ENCODE assay signal across 8 mouse cellular contexts in genomic region chr2:116976432-116976750, GRCm38 (mm10).
DNase-seq lines count a peak whose midpoint lies in the region; ATAC-seq lines count a peak whose summit lies in the region.

No protein-coding gene starts in this region.

- H3K4me3 ChIP-seq in forebrain, embryonic 12.5 days (replicated peaks): peak overlapping the region; percentile 46
- peak overlapping the region; percentile 49 for H3K4me3 ChIP-seq in intestine, embryonic 14.5 days (ENCODE audit: low read depth, low read length)
- H3K4me3 ChIP-seq in macrophage (ENCODE audit: inconsistent target): peak overlapping the region; percentile 29

- peaks cover 84% of the 10 kb centered on the region for H3K4me1 ChIP-seq in forebrain, embryonic 12.5 days
- H3K4me1 ChIP-seq in intestine, embryonic 14.5 days (replicated peaks; ENCODE audit: control insufficient read depth, insufficient read depth, low read length): peaks cover 58% of the 10 kb centered on the region

- no peaks in the 10 kb centered on the region for H3K9me3 ChIP-seq in forebrain, embryonic 12.5 days
- H3K9me3 ChIP-seq in intestine, embryonic 14.5 days (ENCODE audit: control insufficient read depth, low read length): no peaks in the 10 kb centered on the region

- no peaks in the 10 kb centered on the region for H3K27me3 ChIP-seq in forebrain, embryonic 12.5 days
- no peaks in the 10 kb centered on the region for H3K27me3 ChIP-seq in intestine, embryonic 14.5 days (replicated peaks; ENCODE audit: control insufficient read depth, insufficient read depth, low read length)

- 0% methylated on average over 7 of the region's 7 CpGs for WGBS in forebrain, embryonic 12.5 days
- WGBS in intestine, embryonic 14.5 days: 1% methylated on average over 7 of the region's 7 CpGs
- WGBS in macrophage (ENCODE audit: missing documents): 32% methylated on average over 7 of the region's 7 CpGs

- peak; percentile 29 to 36 for DNase-seq in cerebellum, adult 18-20 months
- no peak for DNase-seq in cerebellum, adult 9-10 months
- peak; percentile 70 for DNase-seq in ZHBTc4 (ENCODE audit: low read depth, low spot score)
- DNase-seq in intestine, embryonic 14.5 days (ENCODE audit: low spot score): peak; percentile 78
- DNase-seq in urinary bladder, adult 18-20 months (ENCODE audit: low spot score in 2 of 2): no peak
- no peak for DNase-seq in frontal cortex, postnatal 25 days (ENCODE audit: low spot score in 2 of 2)

- peak overlapping the region; percentile 98 for H3K27ac ChIP-seq in forebrain, embryonic 12.5 days
- peak overlapping the region; percentile 98 for H3K27ac ChIP-seq in intestine, embryonic 14.5 days (ENCODE audit: low read depth)
- peak overlapping the region; percentile 97 for H3K27ac ChIP-seq in macrophage

- peak overlapping the region; percentile 71 for H3K9ac ChIP-seq in forebrain, embryonic 12.5 days
- peak overlapping the region; percentile 29; the same call in 1 of the 2 replicates for H3K9ac ChIP-seq in intestine, embryonic 14.5 days (ENCODE audit: low read length)

- H3K36me3 ChIP-seq in forebrain, embryonic 12.5 days (replicated peaks): no peaks in the 10 kb centered on the region
- H3K36me3 ChIP-seq in intestine, embryonic 14.5 days (ENCODE audit: control insufficient read depth, insufficient read depth, low read length): no peaks in the 10 kb centered on the region
- H3K36me3 ChIP-seq in macrophage (ENCODE audit: inconsistent target): no peaks in the 10 kb centered on the region

- H3K4me2 ChIP-seq in forebrain, embryonic 12.5 days: peak overlapping the region; percentile 60
- H3K4me2 ChIP-seq in intestine, embryonic 14.5 days (ENCODE audit: low read length): peak overlapping the region; percentile 69

- H3K79me2 ChIP-seq in macrophage (ENCODE audit: inconsistent target): peaks cover 11% of the 10 kb centered on the region

- ATAC-seq in forebrain, embryonic 12.5 days (ENCODE audit: low FRiP score): no peak
- 0 out of 2 replicates have a peak, but pooled peaks have one; percentile 16 for ATAC-seq in intestine, embryonic 14.5 days (replicated peaks; ENCODE audit: low FRiP score, low TSS enrichment, low read depth)

Comparison
In these comparisons a context has a peak if more than half of its experiments do, and no peak if none do; other contexts are left out.
1. DNase-seq: peak in cerebellum, adult 18-20 months (2 of 2), ZHBTc4 (single experiment) and intestine, embryonic 14.5 days (single experiment); none in cerebellum, adult 9-10 months (single experiment), urinary bladder, adult 18-20 months (0 of 2) and frontal cortex, postnatal 25 days (0 of 2).
2. Peak in every context shown above with its lines, with median percentiles within 50 percentile points of each other: H3K27ac ChIP-seq and H3K4me3 ChIP-seq.